Mouse (Mus musculus) cerebellum, adult 2 months (tissue): ENCODE measurements around the gene Bahcc1. TPM values are rescaled to one million over a fixed set of nuclear protein-coding genes. Genes with fewer than 3 reads are reported as not detected.

Source experiments
- DNase-seq, 2 experiments: peaks; one replicate each; pipeline ENCODE4 v3.0.0; 2021
- H3K27ac ChIP-seq: fragments of 200-500 bp; 2 replicates; pipeline ENCODE4 v1.5.1; 2012; ENCODE audit warnings: low read length, control low read depth, inconsistent platforms; ENCODE audit not compliant: insufficient read depth
- H3K27me3 ChIP-seq: fragments of 200-500 bp; 2 replicates; pipeline ENCODE4 v1.6.1; 2012; ENCODE audit warnings: inconsistent platforms, mild to moderate bottlenecking, low read length, moderate library complexity; ENCODE audit not compliant: control insufficient read depth, insufficient read depth
- H3K4me1 ChIP-seq: fragments of 200-500 bp; 2 replicates; pipeline ENCODE4 v1.6.1; 2011; ENCODE audit warnings: low read length; ENCODE audit not compliant: control insufficient read depth, insufficient read depth
- H3K4me3 ChIP-seq: fragments of 200-500 bp; replicated peaks from 2 replicates; pipeline ENCODE3; 2011; ENCODE audit warnings: mild to moderate bottlenecking, low read depth, low read length, control low read depth; ENCODE audit not compliant: insufficient read depth
- CTCF ChIP-seq: fragments of 200-500 bp; IDR thresholded peaks from 2 replicates; pipeline ENCODE4 v1.5.1; 2011; ENCODE audit warnings: low read depth, mild to moderate bottlenecking, control low read depth, low read length, moderate library complexity, borderline replicate concordance; ENCODE audit not compliant: insufficient read depth
- POLR2A ChIP-seq: fragments of 200-500 bp; IDR thresholded peaks from 2 replicates; pipeline ENCODE4 v1.6.1; 2011; ENCODE audit warnings: low read length, control low read depth, borderline replicate concordance; ENCODE audit not compliant: insufficient read depth
- WGBS: fragments of 180-500 bp; shearing (Covaris S2); methylation state at CpG from one replicate; pipeline ENCODE4 v1.1.7; 2018; 5-methylcytosine and 5-hydroxymethylcytosine counted together
- polyA plus RNA-seq: library from polyadenylated mRNA; depleted of rRNA; stranded (reverse); fragments of >200 nt; gene quantifications from 2 replicates; pipeline ENCODE4 v1.2.3, GENCODE M21; 2012

Bahcc1 gene
- polyA plus RNA-seq, 1 experiment, result 17.6 TPM

- Histone ChIP-seq H3K4me3 (no peak overlapping the region), H3K27me3 (no peaks in the 10 kb centered on the region), H3K4me1 (peaks cover 5% of the 10 kb centered on the region), H3K27ac (peak overlapping the region; percentile 36; the same call in 1 of the 2 replicates)
- WGBS, result 75% methylated on average over 7 of the region's 7 CpGs
- DNase-seq, result peak in 1 of 2 experiments; percentile 40
- TF ChIP-seq CTCF, result no peak
- peak; percentile 10; the same call in 1 of the 2 replicates for TF ChIP-seq POLR2A
Observed at GRCm38 (mm10) chr11:120228911-120229437, 3.8 kb upstream of the Bahcc1 start.

- H3K4me3 ChIP-seq, result peak overlapping the region; percentile 79
- peak; percentile 64 to 75 for DNase-seq
- 13% methylated on average over 42 of the region's 42 CpGs for WGBS
- no peaks in the 10 kb centered on the region for H3K27me3 ChIP-seq
- TF ChIP-seq CTCF (no peak), POLR2A (no peak)
- H3K4me1 ChIP-seq, result peaks cover 4% of the 10 kb centered on the region
- peak overlapping the region; percentile 54; the same call in 1 of the 2 replicates for H3K27ac ChIP-seq
Observed at GRCm38 (mm10) chr11:120229861-120230751, 2.6 kb upstream of the Bahcc1 start.

- peak; percentile 67 to 84 for DNase-seq
- TF ChIP-seq POLR2A (no peak), CTCF (no peak)
- H3K27ac ChIP-seq, result peak overlapping the region; percentile 67
- no peaks in the 10 kb centered on the region for H3K27me3 ChIP-seq
- WGBS, result under 1% methylated on average over 58 of the region's 58 CpGs
- peak overlapping the region; percentile 79 for H3K4me3 ChIP-seq
- peaks cover 4% of the 10 kb centered on the region for H3K4me1 ChIP-seq
Observed at GRCm38 (mm10) chr11:120230841-120231370, 1.8 kb upstream of the Bahcc1 start.

GRCm38 (mm10) chr11:120231379-120231778, 1.4 kb upstream of the Bahcc1 start:
- Histone ChIP-seq H3K4me3 (peak overlapping the region; percentile 79), H3K27ac (peak overlapping the region; percentile 67; the same call in 1 of the 2 replicates)
- under 1% methylated on average over 27 of the region's 27 CpGs for WGBS

GRCm38 (mm10) chr11:120233441-120234135, 841 bp downstream of the Bahcc1 start:
- under 1% methylated on average over 51 of the region's 51 CpGs for whole genome bisulfite sequencing
- peaks cover 5% of the 10 kb centered on the region for H3K4me1 ChIP-seq
- H3K27me3 ChIP-seq, result no peaks in the 10 kb centered on the region
- DNase-seq, result peak; percentile 70 to 79
- peak overlapping the region; percentile 90 for H3K27ac ChIP-seq
- TF ChIP-seq CTCF (no peak), POLR2A (no peak)
- H3K4me3 ChIP-seq, result peak overlapping the region; percentile 77

More at GRCm38 (mm10) chr11:120231379-120231778, 1.4 kb upstream of the Bahcc1 start:
- no peak for TF ChIP-seq CTCF
- peak; percentile 66; the same call in 1 of the 2 replicates for TF ChIP-seq POLR2A
- Histone ChIP-seq H3K27me3 (no peaks in the 10 kb centered on the region), H3K4me1 (peaks cover 4% of the 10 kb centered on the region)
- peak; percentile 100 for DNase-seq

- TF ChIP-seq CTCF (no peak), POLR2A (no peak)
- no peaks in the 10 kb centered on the region for H3K27me3 ChIP-seq
- peaks cover 9% of the 10 kb centered on the region for H3K4me1 ChIP-seq
- peak overlapping the region; percentile 77 for H3K4me3 ChIP-seq
- peak; percentile 62 to 84 for DNase-seq
- peak overlapping the region; percentile 90 for H3K27ac ChIP-seq
- under 1% methylated on average over 52 of the region's 52 CpGs for WGBS
Observed at GRCm38 (mm10) chr11:120234136-120234775, 1.5 kb downstream of the Bahcc1 start.

GRCm38 (mm10) chr11:120234776-120235181, 2.0 kb downstream of the Bahcc1 start:
- peak; percentile 59 to 82 for DNase-seq
- Histone ChIP-seq H3K27ac (peak overlapping the region; percentile 90), H3K4me3 (peak overlapping the region; percentile 77), H3K4me1 (peaks cover 10% of the 10 kb centered on the region), H3K27me3 (no peaks in the 10 kb centered on the region)
- TF ChIP-seq CTCF (no peak), POLR2A (no peak)
- WGBS, result under 1% methylated on average over 39 of the region's 39 CpGs
